ENCODE assay signal across 11 mouse cellular contexts in genomic region chr7:79308455-79309030, GRCm38 (mm10). TPM values are rescaled to one million over a fixed set of nuclear protein-coding genes. Genes with fewer than 3 reads are reported as not detected.
DNase-seq lines count a peak whose midpoint lies in the region; ATAC-seq and TF ChIP-seq lines count a peak whose summit lies in the region.
"Had no signal": no experiment of that assay in that cellular context is flagged by ENCODE, and none has a peak within 500 bp of the region (broad histone marks: within the 10 kb centered on the region; RNA-seq: fewer than 3 reads in every experiment).

No protein-coding gene starts in this region.

- H3K4me1 ChIP-seq in intestine, postnatal 0 days (replicated peaks; ENCODE audit: control insufficient read depth, insufficient read depth, low read length), result peaks cover 31% of the 10 kb centered on the region
- peaks cover 46% of the 10 kb centered on the region for H3K4me1 ChIP-seq in intestine, embryonic 16.5 days (ENCODE audit: control insufficient read depth, insufficient read depth, low read length)
- H3K4me1 ChIP-seq in embryonic fibroblast, embryonic 13.5 days (ENCODE audit: control insufficient read depth, insufficient read depth, low read length), result peaks cover 10% of the 10 kb centered on the region
- H3K4me1 ChIP-seq in midbrain, embryonic 11.5 days (ENCODE audit: control insufficient read depth, insufficient read depth, low read length), result peaks cover 29% of the 10 kb centered on the region

- no peak for TF ChIP-seq POLR2A in embryonic fibroblast, embryonic 13.5 days (IDR thresholded peaks at IDR 0.05; ENCODE audit: low read depth, low read length)

- TF ChIP-seq CTCF in intestine, postnatal 0 days (IDR thresholded peaks at IDR 0.05; ENCODE audit: low read depth), result no peak
- no peak for TF ChIP-seq CTCF in embryonic fibroblast, embryonic 13.5 days (IDR thresholded peaks at IDR 0.05; ENCODE audit: borderline replicate concordance, insufficient read depth, low read length)

- H3K4me2 ChIP-seq in intestine, postnatal 0 days (replicated peaks; ENCODE audit: low read depth), result no peak overlapping the region
- no peak overlapping the region for H3K4me2 ChIP-seq in intestine, embryonic 16.5 days (ENCODE audit: low read depth, low read length)
- no peak overlapping the region for H3K4me2 ChIP-seq in midbrain, embryonic 11.5 days
- H3K4me2 ChIP-seq: heart, embryonic 12.5 days had no signal

- no peak overlapping the region for H3K9ac ChIP-seq in intestine, postnatal 0 days (ENCODE audit: low read depth, low read length)
- H3K9ac ChIP-seq in intestine, embryonic 16.5 days (ENCODE audit: low read depth, low read length), result no peak overlapping the region
- H3K9ac ChIP-seq in midbrain, embryonic 11.5 days (ENCODE audit: low read length), result no peak overlapping the region
- H3K9ac ChIP-seq: heart, embryonic 12.5 days had no signal

- H3K9me3 ChIP-seq in intestine, postnatal 0 days (ENCODE audit: control insufficient read depth), result no peaks in the 10 kb centered on the region
- no peaks in the 10 kb centered on the region for H3K9me3 ChIP-seq in intestine, embryonic 16.5 days (ENCODE audit: control insufficient read depth, low read length)
- H3K9me3 ChIP-seq in midbrain, embryonic 11.5 days (ENCODE audit: control insufficient read depth, low read length), result no peaks in the 10 kb centered on the region
- H3K9me3 ChIP-seq: heart, embryonic 12.5 days had no signal

- no peaks in the 10 kb centered on the region for H3K27me3 ChIP-seq in intestine, postnatal 0 days (replicated peaks; ENCODE audit: control insufficient read depth, insufficient read depth, low read length)
- H3K27me3 ChIP-seq in intestine, embryonic 16.5 days (replicated peaks; ENCODE audit: control insufficient read depth, insufficient read depth, low read length), result no peaks in the 10 kb centered on the region
- no peaks in the 10 kb centered on the region for H3K27me3 ChIP-seq in midbrain, embryonic 11.5 days (ENCODE audit: control insufficient read depth, insufficient read depth, low read length)
- H3K27me3 ChIP-seq: heart, embryonic 12.5 days had no signal

- no peak overlapping the region for H3K4me3 ChIP-seq in intestine, postnatal 0 days (ENCODE audit: low read depth, low read length)
- H3K4me3 ChIP-seq in intestine, embryonic 16.5 days (ENCODE audit: low read length), result no peak overlapping the region
- H3K4me3 ChIP-seq in embryonic fibroblast, embryonic 13.5 days (ENCODE audit: insufficient read depth, low read length), result no peak overlapping the region
- no peak overlapping the region for H3K4me3 ChIP-seq in midbrain, embryonic 11.5 days (ENCODE audit: low read depth, low read length)
- H3K4me3 ChIP-seq: heart, embryonic 12.5 days had no signal

- H3K27ac ChIP-seq in intestine, postnatal 0 days (ENCODE audit: low read depth, low read length), result peak overlapping the region; percentile 82
- no peak overlapping the region for H3K27ac ChIP-seq in intestine, embryonic 16.5 days (ENCODE audit: low read length)
- peak overlapping the region; percentile 14; the same call in 1 of the 2 replicates for H3K27ac ChIP-seq in embryonic fibroblast, embryonic 13.5 days (ENCODE audit: insufficient read depth, low read length)
- no peak overlapping the region for H3K27ac ChIP-seq in midbrain, embryonic 11.5 days (ENCODE audit: low read depth, low read length)
- H3K27ac ChIP-seq: macrophage had no signal

- H3K36me3 ChIP-seq in intestine, postnatal 0 days (ENCODE audit: control insufficient read depth, insufficient read depth), result peaks cover 6% of the 10 kb centered on the region; the same call in 1 of the 2 replicates
- no peaks in the 10 kb centered on the region for H3K36me3 ChIP-seq in intestine, embryonic 16.5 days (ENCODE audit: control insufficient read depth, insufficient read depth, low read length)
- no peaks in the 10 kb centered on the region for H3K36me3 ChIP-seq in midbrain, embryonic 11.5 days (ENCODE audit: control insufficient read depth, insufficient read depth, low read length)
- H3K36me3 ChIP-seq: heart, embryonic 12.5 days had no signal

- ATAC-seq in intestine, postnatal 0 days, result peak; percentile 6; the same call in 1 of the 2 replicates
- ATAC-seq in intestine, embryonic 16.5 days, result no peak
- ATAC-seq in midbrain, embryonic 11.5 days (ENCODE audit: low FRiP score), result no peak

- WGBS in intestine, postnatal 0 days, result 43% methylated on average over 8 of the region's 8 CpGs
- WGBS in intestine, embryonic 16.5 days, result 47% methylated on average over 8 of the region's 8 CpGs
- WGBS in midbrain, embryonic 11.5 days, result 85% methylated on average over 8 of the region's 8 CpGs

- DNase-seq in NIH3T3 (ENCODE audit: low read depth), result peak; percentile 48
- peak; percentile 70 for DNase-seq in midbrain, embryonic 11.5 days (ENCODE audit: low spot score, missing footprints)
- DNase-seq in ovary, postnatal 14 days (ENCODE audit: low spot score), result no peak
- DNase-seq in ovary, postnatal 36 days (ENCODE audit: low spot score), result no peak
- DNase-seq in left cerebral cortex, adult 11 months (ENCODE audit: low spot score), result no peak
- DNase-seq: cerebellum, postnatal 36 days had no signal

RNA-seq across cellular contexts. Expression of gene Abhd2, which starts 35.5 kb away (rescaled TPM):
- polyA plus RNA-seq in intestine, postnatal 0 days (2015; fragmentation: Nextera tagmentation; extraction: Ambion mirVana), result 34.8 and 36.2 TPM in 2 replicates
- polyA plus RNA-seq in intestine, embryonic 16.5 days (2015; fragmentation: Nextera tagmentation; extraction: Ambion mirVana), result 11.5 and 15.1 TPM in 2 replicates
- polyA plus RNA-seq in embryonic fibroblast, embryonic 13.5 days (2011; ENCODE audit: insufficient read length, low read depth, missing spikeins), result 80.4 and 80.5 TPM in 2 replicates
- polyA plus RNA-seq in midbrain, embryonic 11.5 days (2014; fragmentation: Nextera tagmentation; extraction: Ambion mirVana), result 11.6 and 11.7 TPM in 2 replicates

Comparison
In these comparisons a context has a peak if more than half of its experiments do, and no peak if none do; other contexts are left out.
1. H3K27ac ChIP-seq: peak in intestine, postnatal 0 days (single experiment) and embryonic fibroblast, embryonic 13.5 days (single experiment); none in intestine, embryonic 16.5 days (single experiment) and midbrain, embryonic 11.5 days (single experiment).
2. DNase-seq: peak in NIH3T3 (single experiment) and midbrain, embryonic 11.5 days (single experiment); none in ovary, postnatal 14 days (single experiment), ovary, postnatal 36 days (single experiment) and left cerebral cortex, adult 11 months (single experiment).